Mouse (Mus musculus) layer of hippocampus, adult 18-20 months (tissue): ENCODE measurements at regions not wholly inside any gene's neighbourhood (a gene's known extent, or its start where the extent isn't known, plus 50 kb on each side); places are given as distances from the start of the nearest gene placed in this dataset.

Experiments
- DNase-seq, 2 experiments: peaks; one replicate each; pipeline ENCODE4 v3.0.0; 2022; ENCODE audit warnings: low spot score in 2 of 2

DNA sequence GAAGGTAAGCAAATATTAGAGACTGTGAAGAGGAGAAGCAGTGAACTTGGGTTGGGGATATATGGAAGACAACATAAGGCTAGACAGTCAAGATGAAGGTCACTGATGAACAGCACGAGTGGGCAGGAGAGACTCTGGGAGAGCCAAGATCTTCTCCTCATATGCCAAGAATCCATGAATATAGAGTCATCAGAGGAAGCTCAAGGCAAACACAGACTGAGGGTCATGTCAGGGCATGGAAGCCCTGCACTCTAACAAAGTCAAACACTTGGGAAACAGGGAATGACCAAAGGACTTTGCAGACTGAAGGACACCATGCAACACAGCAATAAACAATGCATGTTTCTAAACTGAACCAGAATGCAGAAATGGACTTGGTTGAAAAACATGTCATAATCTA is 351.4 kb downstream of the Hs3st3b1 start:
- DNase-seq = no peak

DNA sequence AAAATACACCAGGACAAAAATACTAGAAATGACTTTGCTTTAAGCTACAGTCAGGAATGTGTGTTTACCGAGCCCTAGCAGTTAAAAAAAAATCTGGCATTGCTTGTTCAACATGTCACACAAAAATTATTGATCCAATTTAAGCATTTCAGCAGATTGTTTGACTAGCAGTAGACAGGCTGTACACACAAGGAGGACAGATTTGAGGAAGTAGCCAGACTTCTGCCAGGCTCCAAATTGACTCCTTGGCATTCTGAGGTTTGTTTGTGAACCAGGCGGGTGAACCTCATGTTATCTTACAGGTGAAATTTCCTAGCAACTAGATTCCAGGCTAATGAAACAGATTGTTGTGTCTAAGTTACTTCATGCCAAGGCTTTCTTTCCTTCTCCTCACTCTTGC is 348.8 kb downstream of the Hs3st3b1 start:
- DNase-seq = peak in 1 of 2 experiments; percentile 29

DNA sequence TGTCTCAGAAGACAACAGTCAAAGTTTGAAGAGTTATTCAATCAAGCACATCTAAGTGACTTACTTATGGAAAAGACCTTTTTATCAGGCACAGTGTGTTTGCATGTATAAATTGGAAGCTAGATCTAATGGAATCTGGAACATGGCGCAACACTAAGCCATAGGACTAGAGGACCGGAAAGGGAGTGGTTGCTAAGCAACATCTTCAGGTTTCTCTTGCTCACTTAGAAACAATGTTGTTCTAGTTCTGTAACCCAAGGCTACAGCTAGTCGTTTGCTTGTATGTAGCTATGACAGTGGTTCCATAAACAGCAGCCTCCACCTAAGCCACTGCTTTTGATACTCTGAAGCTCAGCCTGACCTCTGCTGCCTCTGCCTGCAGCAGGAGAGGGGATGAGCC is 338.8 kb downstream of the Hs3st3b1 start:
- DNase-seq = no peak

DNA sequence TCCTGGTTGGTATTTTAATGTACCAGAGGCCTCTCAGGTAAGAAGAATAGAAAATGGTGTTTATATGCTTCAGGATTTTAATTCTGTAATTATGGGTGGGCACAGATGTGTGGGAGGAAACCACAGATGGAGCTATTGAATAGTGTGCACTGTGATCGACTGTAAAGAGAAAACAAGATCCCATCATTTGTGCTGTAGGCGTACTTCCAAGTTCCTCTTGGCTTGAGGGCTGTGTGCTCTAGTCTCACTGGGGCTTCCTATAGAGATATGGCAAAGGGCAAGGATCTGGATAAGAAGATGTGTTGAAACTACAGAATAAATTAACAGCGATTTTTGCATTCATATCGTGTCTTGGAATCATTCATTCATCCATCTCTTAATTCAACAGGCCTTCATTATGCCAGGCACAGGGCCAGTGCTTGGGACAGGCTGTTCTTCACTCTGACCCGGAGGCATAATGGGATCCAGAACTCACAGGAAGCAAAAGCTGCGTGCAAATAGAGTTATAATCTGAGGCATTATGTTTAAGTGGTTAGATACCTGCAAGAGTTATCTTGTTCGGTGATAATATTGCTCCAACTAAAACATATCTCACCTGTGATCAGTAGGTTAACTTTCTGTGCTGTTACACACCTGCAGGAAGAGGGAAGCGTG is 336.7 kb downstream of the Hs3st3b1 start:
- DNase-seq = peak in 1 of 2 experiments; percentile 60

DNA sequence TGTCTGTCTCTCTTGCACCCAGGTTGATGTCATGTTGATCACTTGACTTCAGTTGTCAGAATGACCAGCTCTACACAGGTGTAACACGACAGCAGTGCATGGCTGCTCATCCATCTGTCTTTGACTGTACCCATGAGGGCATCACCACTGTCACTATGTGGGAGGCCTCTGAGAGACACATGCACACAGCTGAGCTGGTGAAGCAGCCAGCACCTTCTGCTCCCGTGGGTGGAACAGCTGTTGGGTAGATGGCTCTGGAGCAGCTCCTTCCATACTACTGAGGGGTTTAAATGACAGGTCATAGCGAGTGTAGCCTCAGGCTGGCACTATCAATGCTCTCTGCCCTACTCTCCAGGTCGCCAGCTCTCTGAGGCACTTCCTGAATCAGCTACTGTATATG is 301.9 kb downstream of the Hs3st3b1 start:
- no peak for DNase-seq

DNA sequence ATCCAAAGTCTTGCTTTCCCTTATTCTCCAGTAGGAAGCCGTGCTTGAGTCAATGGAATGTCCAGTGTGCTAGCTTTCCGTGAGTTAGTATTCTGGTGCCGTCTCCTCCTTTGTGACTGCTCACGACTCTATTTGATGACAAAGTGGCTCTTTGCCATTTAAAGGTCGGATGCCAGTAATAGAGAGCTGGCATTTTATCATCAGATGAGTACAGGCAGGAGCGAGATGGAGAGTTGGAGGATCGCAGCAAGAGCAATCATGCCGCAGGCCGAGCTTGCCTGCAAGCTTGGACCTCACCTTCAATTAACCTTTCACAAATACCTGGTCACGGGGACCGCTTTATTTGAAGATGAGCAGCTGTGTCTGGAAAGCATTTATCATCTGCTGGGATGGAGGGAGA is 291.8 kb downstream of the Hs3st3b1 start:
- DNase-seq = no peak

DNA sequence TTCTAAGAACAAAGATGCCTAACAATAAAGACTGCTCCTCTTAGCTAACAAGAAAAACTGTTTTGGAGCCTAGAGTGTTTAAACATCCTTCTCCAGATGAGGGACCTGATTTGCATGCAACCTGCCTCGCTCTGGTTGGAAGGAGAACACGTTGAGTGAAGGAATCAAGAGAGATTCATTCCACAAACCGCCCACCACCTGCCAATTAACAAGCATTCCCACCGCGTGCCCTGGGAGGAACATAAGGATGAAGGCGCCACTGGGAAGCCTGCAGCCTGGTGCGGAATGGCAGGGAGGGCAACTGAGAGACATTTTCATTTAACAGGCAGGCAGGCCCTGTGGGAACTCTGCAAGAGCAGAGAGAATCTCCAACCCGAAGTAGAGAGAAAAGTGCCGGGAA is 265.0 kb downstream of the Hs3st3b1 start:
- peak in 1 of 2 experiments; percentile 13 for DNase-seq

DNA sequence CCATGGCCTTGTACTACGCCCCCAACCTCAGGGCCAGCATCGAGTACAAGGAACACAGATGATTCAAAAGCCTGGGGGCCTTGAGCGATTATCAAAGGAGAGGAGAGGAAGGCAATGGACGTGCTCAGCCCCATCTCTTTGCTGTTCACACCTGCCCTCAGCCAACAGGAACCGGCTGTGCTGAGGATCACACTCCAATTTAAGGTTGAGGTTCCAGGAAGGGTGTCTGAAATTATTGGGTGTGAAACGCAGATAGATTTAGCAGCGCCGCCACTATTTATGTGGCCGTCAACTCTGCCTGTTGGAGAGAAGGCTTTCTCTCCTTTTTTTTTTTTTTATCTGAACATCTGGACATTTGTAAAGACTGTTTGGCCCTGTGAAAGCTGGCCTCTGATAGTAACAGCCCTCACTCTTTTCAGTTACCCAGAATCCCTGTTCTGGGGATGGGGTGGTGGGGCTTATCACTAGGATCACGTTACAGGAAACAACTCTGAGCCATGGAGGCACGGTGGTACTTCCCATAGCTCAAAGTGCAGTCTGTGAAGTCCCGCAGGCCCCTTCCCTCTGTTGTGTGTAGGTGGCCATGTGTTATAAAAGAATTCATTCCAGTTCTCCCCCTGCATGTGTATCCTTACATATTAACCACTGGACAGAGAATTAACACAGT is 256.7 kb downstream of the Hs3st3b1 start:
- no peak for DNase-seq

DNA sequence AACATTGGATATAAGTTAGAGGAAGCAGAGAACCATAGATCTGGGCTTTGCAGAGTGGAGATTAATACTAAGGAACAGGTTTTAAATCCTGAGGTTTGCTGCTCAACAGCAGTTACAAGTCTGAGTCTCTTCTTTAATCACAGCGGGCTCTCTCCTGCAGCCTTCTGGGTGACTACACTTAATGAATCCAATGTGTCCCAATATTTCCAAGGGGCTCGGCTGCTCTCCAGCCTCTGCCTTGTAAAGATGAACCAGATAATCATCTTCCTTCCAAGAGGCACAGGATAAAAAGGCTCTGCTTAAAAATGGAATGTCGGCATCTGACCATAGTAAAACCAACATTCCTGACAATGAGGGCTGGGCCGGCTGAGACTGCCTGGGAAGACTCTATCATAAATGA is 251.6 kb downstream of the Hs3st3b1 start:
- no peak for DNase-seq

DNA sequence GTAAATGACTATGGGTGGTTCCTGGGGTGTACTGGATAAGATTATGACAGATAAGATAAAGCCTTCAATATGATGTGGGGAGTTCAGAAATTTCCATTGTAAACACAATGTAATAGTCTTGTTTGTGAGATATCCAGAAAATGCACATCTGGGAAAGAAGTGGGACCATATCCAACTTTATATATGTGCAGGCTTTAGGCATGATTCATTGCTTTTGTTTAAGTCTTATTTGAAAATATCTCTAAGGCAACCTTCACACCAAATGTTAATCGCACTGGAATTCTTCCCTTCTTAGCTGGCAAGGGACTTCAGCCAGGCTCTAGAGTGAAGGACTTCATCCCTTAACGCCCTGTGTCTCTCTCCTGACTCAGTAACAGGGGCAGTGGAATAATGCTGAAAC is 250.3 kb downstream of the Hs3st3b1 start:
- no peak for DNase-seq

DNA sequence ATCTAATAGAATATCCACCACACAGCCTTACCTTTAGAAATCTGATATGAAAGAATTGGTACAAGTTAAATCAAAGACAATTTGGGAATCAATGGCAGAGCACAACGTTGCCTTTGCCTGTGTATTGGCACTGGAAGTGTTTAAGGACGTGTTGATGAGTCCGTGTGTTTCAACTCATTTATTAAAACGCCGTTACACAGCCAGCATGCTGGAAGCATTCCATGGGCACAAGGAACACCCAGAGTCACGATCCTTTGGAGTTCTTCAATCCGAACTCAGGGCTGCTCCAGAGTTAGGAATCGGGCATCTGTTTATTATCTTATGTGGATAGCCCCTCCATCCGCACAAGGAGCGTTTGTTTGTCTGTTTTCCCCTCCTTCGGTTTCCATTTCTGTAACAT is 244.2 kb downstream of the Hs3st3b1 start:
- no peak for DNase-seq

DNA sequence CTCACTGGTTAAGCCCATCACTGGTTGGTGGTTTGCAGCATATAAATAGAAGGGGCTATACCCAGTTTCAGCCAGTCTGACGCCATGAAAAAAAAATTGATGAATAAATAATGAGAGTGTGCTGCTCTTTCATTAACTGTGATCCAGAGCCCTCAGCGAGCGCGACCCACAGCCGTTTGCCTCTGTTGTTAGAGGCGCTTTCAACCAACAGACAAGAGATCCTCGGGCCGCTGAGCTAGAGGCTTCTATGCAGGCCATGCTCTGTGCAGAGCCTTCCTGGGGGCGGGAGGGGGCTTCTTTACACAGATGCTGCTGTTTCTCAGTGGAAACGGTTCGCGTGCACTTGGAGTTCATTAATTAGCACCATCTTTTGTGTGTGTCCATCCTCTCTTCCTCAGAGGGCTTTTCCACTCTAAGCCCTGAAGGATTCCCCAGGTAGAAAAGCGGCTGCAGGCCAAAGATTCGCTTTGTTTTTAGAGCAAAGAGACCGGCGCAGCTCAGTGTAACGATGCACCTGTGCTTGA is 243.6 kb downstream of the Hs3st3b1 start:
- no peak for DNase-seq

DNA sequence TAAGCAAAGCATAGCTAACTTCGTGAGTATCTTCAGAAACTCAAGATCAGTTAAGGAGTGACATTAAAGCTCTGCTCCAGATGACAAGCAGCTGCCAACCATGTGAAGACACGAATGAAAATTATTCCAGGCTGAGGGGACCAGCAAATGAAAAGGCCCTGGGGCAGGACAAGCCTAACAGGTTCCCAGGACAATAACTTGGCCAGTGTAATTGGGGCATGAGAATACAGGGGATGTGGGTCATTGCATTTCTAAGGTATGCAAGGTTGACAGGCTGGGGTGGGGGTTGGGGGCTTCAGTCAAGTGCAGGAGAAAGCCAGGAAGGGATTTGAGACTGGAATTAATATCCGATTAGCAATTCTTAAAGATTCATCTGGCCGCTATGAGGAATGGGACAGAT is 242.6 kb downstream of the Hs3st3b1 start:
- DNase-seq = no peak

DNA sequence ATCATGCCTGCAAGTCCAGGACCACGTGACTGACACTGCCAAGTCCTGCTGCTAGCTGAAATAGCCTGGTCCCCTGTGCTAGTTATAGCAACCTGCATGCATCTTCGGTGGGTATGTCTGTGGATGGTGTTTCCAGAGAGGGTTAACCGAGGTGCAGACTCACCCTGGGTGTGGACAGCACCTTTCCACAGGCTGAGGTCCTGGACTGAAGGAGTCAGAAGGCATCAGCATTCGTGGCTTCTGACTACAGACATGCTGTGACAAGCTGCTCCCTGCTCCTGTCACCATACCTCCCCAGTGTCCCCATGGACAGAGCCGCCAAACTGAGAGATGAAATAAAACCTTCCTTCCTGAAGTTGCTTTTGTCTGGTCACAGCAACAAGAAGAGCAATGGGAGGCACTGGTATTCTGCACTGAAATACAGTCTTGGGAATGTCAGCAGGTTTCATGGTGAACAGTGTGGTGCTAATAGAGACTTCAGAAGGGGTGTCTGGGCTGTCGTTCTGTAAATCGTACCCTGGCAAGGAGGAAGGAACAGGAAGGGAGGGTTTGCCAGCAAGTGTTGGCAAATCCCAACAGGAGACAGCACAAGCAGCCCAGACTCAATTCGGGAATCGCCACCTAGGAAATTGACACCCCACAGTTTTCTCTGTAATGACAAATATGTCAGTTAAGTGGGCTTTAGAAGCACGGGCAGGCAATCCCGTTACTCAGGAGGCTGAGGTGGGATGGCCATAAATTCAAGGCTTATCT is 237.7 kb downstream of the Hs3st3b1 start:
- DNase-seq = no peak

DNA sequence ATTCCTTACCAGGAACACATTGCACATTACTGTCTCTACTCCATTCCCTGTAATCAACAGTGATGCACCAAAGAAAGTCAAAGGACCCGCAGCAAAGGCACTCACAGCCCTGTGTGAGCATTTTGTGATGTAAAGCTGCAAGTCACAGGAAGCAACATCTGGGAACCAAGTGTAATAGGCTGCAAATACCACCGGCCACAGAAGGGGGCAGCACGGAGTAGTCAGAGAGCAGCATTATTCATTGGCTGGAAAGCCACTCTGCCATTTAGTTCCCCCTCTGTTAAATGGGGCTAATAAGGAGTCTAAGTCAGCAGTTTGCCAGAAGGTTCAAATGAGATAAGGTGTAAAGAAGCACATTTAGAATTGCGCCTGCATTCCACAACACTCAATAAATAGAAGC is 231.0 kb downstream of the Hs3st3b1 start:
- DNase-seq = peak in 1 of 2 experiments; percentile 18

DNA sequence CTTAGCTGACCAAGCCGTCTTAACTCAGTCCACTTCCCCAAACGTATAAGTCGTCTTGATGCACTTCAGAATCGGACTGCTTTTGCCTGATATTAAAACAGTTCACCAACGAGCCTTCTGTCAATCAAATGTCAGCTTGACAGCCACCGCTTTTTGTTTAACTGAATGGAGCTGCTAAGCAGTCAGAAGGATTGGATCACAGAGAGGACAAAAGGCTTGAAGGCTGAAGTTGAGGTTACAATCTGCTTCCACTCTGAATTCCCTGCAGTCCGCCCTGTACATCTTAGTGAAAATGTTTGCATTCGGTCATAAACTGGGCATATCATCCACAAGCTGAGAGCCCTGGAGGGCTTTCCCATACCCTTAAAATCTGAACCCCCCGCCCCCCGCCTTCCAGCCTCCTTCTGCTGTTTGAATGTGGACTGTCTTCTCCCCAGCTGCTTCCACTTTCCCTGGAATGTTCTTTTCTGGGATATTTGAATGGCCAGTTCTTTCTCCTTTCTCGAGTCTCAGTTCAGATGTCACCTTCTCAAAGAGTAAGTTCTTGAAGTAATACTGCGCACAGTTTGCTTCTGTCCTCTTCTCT is 217.0 kb downstream of the Hs3st3b1 start:
- DNase-seq = no peak

DNA sequence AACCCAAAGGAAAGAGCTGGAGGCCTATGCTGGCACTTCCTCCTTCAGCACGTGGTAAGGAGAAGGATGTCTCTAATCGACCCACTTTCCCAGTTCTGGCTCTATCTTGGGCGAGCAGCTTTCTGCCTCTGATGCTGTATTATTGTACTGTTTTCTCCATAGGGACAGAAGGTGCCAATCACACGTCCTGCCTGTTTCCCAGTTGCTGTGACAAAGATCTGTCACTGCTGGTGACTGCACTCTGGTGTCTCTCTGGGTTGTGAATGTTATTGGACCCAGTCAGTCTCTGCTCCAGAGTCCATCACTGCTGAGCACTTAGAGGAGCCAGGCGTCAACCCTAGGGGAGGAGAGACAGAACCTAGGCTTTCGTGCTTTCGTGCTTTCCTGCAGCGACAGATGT is 216.0 kb downstream of the Hs3st3b1 start:
- DNase-seq = peak in 1 of 2 experiments; percentile 16

DNA sequence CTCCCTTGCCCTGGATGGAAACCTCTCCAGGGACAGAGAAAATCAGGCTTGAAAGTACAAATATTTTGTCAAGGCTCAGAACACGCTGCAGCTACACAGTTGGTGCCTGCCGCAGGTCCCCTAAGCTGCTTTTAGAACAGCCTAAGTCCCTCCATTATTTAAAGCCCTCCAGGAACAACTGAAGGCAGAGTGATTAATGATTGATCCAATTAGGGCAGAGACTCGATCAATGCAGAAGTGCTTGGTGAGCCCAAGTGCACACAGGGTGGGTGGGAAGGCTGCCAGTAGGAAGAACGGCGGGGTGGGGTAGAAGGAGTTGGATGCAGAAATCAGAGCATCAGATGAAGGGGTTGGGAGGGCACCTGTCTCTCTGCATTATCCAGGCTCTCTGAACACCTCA is 215.0 kb downstream of the Hs3st3b1 start:
- no peak for DNase-seq

DNA sequence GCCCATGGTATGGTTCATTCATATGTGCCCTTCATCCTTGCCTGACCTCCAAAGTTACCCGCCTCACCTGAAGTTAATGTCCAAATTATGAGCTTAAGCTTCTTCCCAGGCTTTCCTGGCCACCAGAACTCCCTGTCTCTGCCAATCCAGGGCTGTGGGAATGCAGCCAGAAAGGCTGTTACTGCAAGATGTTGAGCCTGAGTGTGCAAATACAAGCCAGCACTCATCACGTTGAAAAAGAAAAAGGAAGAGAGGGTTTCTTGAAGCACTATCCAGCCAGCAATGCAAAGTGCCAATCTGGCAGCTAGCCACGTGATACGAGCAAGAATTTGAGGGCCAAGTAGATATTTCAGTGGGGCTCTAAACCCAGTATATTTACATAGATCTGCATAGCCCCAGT is 213.7 kb downstream of the Hs3st3b1 start:
- peak; percentile 8 to 45 for DNase-seq

DNA sequence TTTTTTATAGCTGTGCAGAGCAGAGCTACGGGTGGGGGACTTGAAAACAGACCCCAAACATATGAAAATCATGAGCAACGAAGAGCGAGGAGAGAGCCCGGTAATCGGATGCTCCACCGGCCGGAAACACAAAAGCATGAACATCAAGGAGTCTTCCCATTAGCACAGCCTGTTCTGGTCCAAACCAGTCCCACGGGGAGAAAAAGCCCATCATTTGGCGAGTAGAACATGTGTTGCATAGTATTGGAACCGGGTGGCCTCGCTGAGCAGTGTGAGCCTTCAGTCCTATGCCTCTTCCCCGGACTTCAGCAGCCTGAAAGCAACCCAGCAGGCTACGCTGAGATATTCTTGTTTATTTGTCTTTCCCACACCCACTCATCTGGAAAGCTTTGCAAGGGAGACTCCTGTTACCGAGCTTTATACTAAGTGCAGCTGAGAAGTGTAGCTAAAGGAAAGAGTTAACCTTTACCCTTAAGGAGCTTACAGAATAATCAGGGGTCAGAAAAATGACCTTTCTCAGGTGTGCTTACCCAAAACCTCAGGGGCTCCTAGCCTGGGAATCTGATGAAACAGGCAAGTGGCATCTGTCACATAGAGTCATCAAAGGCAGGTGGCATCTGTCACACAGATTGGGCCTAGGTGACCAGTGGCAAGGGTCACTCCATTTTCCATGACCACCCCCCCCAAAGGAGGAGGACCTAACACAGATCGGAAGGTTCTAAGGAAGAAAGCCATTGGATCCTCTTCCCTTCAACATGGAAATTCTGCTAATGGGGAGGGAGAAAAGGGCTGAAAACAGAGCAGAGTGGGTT is 209.8 kb downstream of the Hs3st3b1 start:
- DNase-seq = no peak

DNA sequence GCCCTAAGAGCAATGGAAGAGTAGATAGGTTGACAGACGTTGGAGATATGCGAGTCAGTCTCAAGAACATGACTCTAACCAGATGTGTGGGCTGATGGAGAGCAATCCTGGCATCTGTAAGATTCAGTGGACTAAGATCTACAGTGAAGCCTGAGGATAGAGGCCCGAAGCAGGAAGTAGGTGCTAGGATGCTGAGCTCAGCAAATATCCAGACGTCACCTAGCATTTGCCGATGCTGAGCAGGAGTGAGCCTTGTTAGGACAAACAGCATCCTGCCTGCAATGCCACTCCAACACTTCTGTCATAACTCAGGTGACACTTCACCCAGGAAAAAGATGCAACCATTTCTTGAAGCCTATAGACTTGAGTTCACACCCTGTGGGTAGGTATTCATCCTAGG is 199.8 kb downstream of the Hs3st3b1 start:
- DNase-seq = no peak
